Mouse (Mus musculus): ENCODE results near the gene Olfr92. TPM values are rescaled to one million over a fixed set of nuclear protein-coding genes. Genes with fewer than 3 reads are reported as not detected.

The Olfr92 gene
- polyA plus RNA-seq, 1 experiment from 2014 or later, result not detected

GRCm38 (mm10) chr17:37062101-37062641 lies 57.7 kb downstream of the Olfr92 start:
- WGBS, result 86% methylated on average over 10 of the region's 10 CpGs
- Histone ChIP-seq H3K9ac (no peak overlapping the region), H3K27ac (ENCODE audit: poor library complexity, severe bottlenecking) (no peak overlapping the region), H3K9me3 (replicated peaks) (no peaks in the 10 kb centered on the region), H3K36me3 (peaks cover 69% of the 10 kb centered on the region), H3K4me3 (no peak overlapping the region), H3K27me3 (replicated peaks) (no peaks in the 10 kb centered on the region), H3K4me1 (replicated peaks) (no peaks in the 10 kb centered on the region), H3K4me2 (no peak overlapping the region)
- no peak for ATAC-seq (ENCODE audit: insufficient number of reproducible peaks, low FRiP score)

GRCm38 (mm10) chr17:37061435-37061834 lies 58.5 kb downstream of the Olfr92 start:
- Histone ChIP-seq H3K27ac (ENCODE audit: poor library complexity, severe bottlenecking) (no peak overlapping the region), H3K4me3 (no peak overlapping the region), H3K36me3 (peaks cover 67% of the 10 kb centered on the region), H3K9ac (no peak overlapping the region), H3K4me2 (no peak overlapping the region), H3K4me1 (replicated peaks) (no peaks in the 10 kb centered on the region), H3K9me3 (replicated peaks) (no peaks in the 10 kb centered on the region), H3K27me3 (replicated peaks) (no peaks in the 10 kb centered on the region)
- no peak for ATAC-seq (ENCODE audit: insufficient number of reproducible peaks, low FRiP score)
- 66% methylated on average over 3 of the region's 3 CpGs for WGBS

Other genes with a start within 250 kb of the Olfr92 start
- not detected in 2 replicates for gene Trim40, start 230.0 kb downstream of the Olfr92 start, polyA plus RNA-seq (2016; fragmentation: Nextera tagmentation; extraction: Ambion mirVana)
- gene Trim31, start 222.0 kb downstream of the Olfr92 start, polyA plus RNA-seq (2016; fragmentation: Nextera tagmentation; extraction: Ambion mirVana), result not detected in 2 replicates
- not detected in 2 replicates for gene Rnf39, start 177.2 kb downstream of the Olfr92 start, polyA plus RNA-seq (2016; fragmentation: Nextera tagmentation; extraction: Ambion mirVana)
- gene Ppp1r11, start 168.3 kb downstream of the Olfr92 start, polyA plus RNA-seq (2016; fragmentation: Nextera tagmentation; extraction: Ambion mirVana), result 83.2 and 83.8 TPM in 2 replicates
- 37.5 and 40.3 TPM in 2 replicates for gene Znrd1, start 161.5 kb downstream of the Olfr92 start, polyA plus RNA-seq (2016; fragmentation: Nextera tagmentation; extraction: Ambion mirVana)
- gene Znrd1as, start 161.5 kb downstream of the Olfr92 start, polyA plus RNA-seq (2016; fragmentation: Nextera tagmentation; extraction: Ambion mirVana), result 6.4 and 6.7 TPM in 2 replicates
- 0.20 TPM in 1 of 2 replicates, not detected in the other for gene 2410137M14Rik, start 138.9 kb downstream of the Olfr92 start, polyA plus RNA-seq (2016; fragmentation: Nextera tagmentation; extraction: Ambion mirVana)
- gene H2-M5, start 130.6 kb downstream of the Olfr92 start, polyA plus RNA-seq (2016; fragmentation: Nextera tagmentation; extraction: Ambion mirVana), result 0.31 and 0.36 TPM in 2 replicates
- 60.0 and 64.4 TPM in 2 replicates for gene Zfp57, start 118.9 kb downstream of the Olfr92 start, polyA plus RNA-seq (2016; fragmentation: Nextera tagmentation; extraction: Ambion mirVana)
- 0.10 TPM in 1 of 2 replicates, not detected in the other for gene Mog, start 96.7 kb downstream of the Olfr92 start, polyA plus RNA-seq (2016; fragmentation: Nextera tagmentation; extraction: Ambion mirVana)
- 8.3 and 8.6 TPM in 2 replicates for gene Gabbr1, start 74.1 kb downstream of the Olfr92 start, polyA plus RNA-seq (2016; fragmentation: Nextera tagmentation; extraction: Ambion mirVana)
- gene Olfr90, start 31.6 kb downstream of the Olfr92 start, polyA plus RNA-seq (2016; fragmentation: Nextera tagmentation; extraction: Ambion mirVana), result 0.08 TPM in 1 of 2 replicates, not detected in the other
- gene Olfr91, start 21.8 kb downstream of the Olfr92 start, polyA plus RNA-seq (2016; fragmentation: Nextera tagmentation; extraction: Ambion mirVana), result 0.05 TPM in 1 of 2 replicates, not detected in the other
- not detected in 2 replicates for gene Olfr93, start 41.4 kb upstream of the Olfr92 start, polyA plus RNA-seq (2016; fragmentation: Nextera tagmentation; extraction: Ambion mirVana)
- gene Ubd, start 73.8 kb upstream of the Olfr92 start, polyA plus RNA-seq (2016; fragmentation: Nextera tagmentation; extraction: Ambion mirVana), result not detected in 2 replicates
- not detected in 2 replicates for gene Olfr94, start 80.9 kb upstream of the Olfr92 start, polyA plus RNA-seq (2016; fragmentation: Nextera tagmentation; extraction: Ambion mirVana)
- not detected in 2 replicates for gene Olfr95, start 93.0 kb upstream of the Olfr92 start, polyA plus RNA-seq (2016; fragmentation: Nextera tagmentation; extraction: Ambion mirVana)
- gene Olfr96, start 100.1 kb upstream of the Olfr92 start, polyA plus RNA-seq (2016; fragmentation: Nextera tagmentation; extraction: Ambion mirVana), result not detected in 2 replicates
- not detected in 2 replicates for gene Olfr97, start 117.2 kb upstream of the Olfr92 start, polyA plus RNA-seq (2016; fragmentation: Nextera tagmentation; extraction: Ambion mirVana)
- gene Olfr98, start 143.7 kb upstream of the Olfr92 start, polyA plus RNA-seq (2016; fragmentation: Nextera tagmentation; extraction: Ambion mirVana), result not detected in 2 replicates
- 0.57 and 0.74 TPM in 2 replicates for gene H2-M3, start 150.1 kb upstream of the Olfr92 start, polyA plus RNA-seq (2016; fragmentation: Nextera tagmentation; extraction: Ambion mirVana)
- not detected in 2 replicates for gene Olfr99, start 163.4 kb upstream of the Olfr92 start, polyA plus RNA-seq (2016; fragmentation: Nextera tagmentation; extraction: Ambion mirVana)
- not detected in 2 replicates for gene Olfr101, start 184.2 kb upstream of the Olfr92 start, polyA plus RNA-seq (2016; fragmentation: Nextera tagmentation; extraction: Ambion mirVana)
- not detected in 2 replicates for gene Olfr102, start 197.0 kb upstream of the Olfr92 start, polyA plus RNA-seq (2016; fragmentation: Nextera tagmentation; extraction: Ambion mirVana)
- gene Olfr103, start 219.6 kb upstream of the Olfr92 start, polyA plus RNA-seq (2016; fragmentation: Nextera tagmentation; extraction: Ambion mirVana), result not detected in 2 replicates
- not detected in 2 replicates for gene Olfr104-ps, start 239.5 kb upstream of the Olfr92 start, polyA plus RNA-seq (2016; fragmentation: Nextera tagmentation; extraction: Ambion mirVana)

All from heart, embryonic 12.5 days (tissue).